Mouse (Mus musculus) liver, adult 2 months (tissue): ENCODE measurements around the gene Carm1.

Experiments
- CTCF ChIP-seq: fragments of 200-500 bp; IDR thresholded peaks from 2 replicates; pipeline ENCODE4 v1.5.1; 2011; ENCODE audit warnings: low read depth, low read length, control low read depth
- POLR2A ChIP-seq: fragments of 200-500 bp; IDR thresholded peaks from 2 replicates; pipeline ENCODE4 v1.6.1; 2011; ENCODE audit warnings: low read length, control low read depth; ENCODE audit not compliant: insufficient read depth; ENCODE audit errors: extremely low read depth

DNA sequence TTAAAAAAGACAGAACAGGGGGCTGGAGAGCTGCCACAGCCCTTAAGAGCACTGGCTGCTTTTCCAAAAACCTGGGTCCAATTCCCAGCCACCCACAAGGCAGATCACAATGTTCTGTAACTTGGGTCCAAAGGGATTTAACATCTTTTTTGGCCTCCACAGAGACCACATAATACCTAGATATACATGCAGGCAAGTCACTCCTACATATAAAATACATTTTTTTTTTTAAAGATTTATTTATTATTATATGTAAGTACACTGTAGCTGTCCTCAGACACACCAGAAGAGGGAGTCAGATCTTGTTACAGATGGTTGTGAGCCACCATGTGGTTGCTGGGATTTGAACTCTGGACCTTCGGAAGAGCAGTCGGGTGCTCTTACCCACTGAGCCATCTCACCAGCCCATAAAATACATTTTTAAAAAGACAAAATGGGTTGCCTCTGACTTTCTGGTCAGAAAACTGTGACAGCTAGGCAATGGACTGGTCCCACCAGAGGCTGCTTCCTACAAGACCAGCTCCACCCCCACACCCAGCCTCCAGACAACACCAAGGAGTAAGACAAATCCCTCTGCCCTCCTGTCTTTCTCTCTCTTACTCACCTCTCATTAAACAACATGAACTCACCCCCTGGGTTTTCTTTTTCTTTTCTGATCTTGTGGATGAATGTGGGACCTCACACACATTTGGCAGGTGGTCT is 19.4 kb upstream of the Carm1 start:
- TF ChIP-seq POLR2A (no peak), CTCF (no peak)
